Mouse (Mus musculus) G1E (cell line): ENCODE measurements around the gene Gmfb. TPM values are rescaled to one million over a fixed set of nuclear protein-coding genes. Genes with fewer than 3 reads are reported as not detected.

ENCODE experiments used
- ATAC-seq: 2 replicates; pipeline ENCODE4 v1.8.0; 2016; ENCODE audit warnings: mild to moderate bottlenecking; ENCODE audit not compliant: insufficient number of reproducible peaks, poor library complexity, low FRiP score, severe bottlenecking; ENCODE audit errors: extremely low read depth
- DNase-seq: peaks from one replicate; pipeline ENCODE4 v3.0.0; 2012; ENCODE audit warnings: low spot score
- H3K27me3 ChIP-seq: 2 replicates; pipeline ENCODE4 v1.6.1; 2012; ENCODE audit warnings: mild to moderate bottlenecking, low read length, inconsistent platforms; ENCODE audit not compliant: insufficient read depth
- H3K36me3 ChIP-seq: replicated peaks from 2 replicates; pipeline ENCODE3; 2012; ENCODE audit warnings: mild to moderate bottlenecking, inconsistent platforms
- H3K4me1 ChIP-seq: 2 replicates; pipeline ENCODE4 v1.6.1; 2012; ENCODE audit warnings: low read depth, low read length, inconsistent platforms, mixed read lengths; ENCODE audit not compliant: insufficient read depth
- H3K4me3 ChIP-seq: 2 replicates; pipeline ENCODE4 v1.5.1; 2012; ENCODE audit warnings: low read depth, mild to moderate bottlenecking, inconsistent platforms, low read length, moderate library complexity, mixed read lengths
- H3K9me3 ChIP-seq: replicated peaks from 2 replicates; pipeline ENCODE4 v1.6.1; 2012; ENCODE audit warnings: inconsistent platforms
- CTCF ChIP-seq: IDR thresholded peaks from 2 replicates; pipeline ENCODE4 v1.5.1; 2012; ENCODE audit warnings: low read depth, low read length, inconsistent platforms, mixed read lengths
- GATA1 ChIP-seq: IDR thresholded peaks from 2 replicates; pipeline ENCODE4 v1.6.1; 2012; ENCODE audit warnings: borderline replicate concordance, low read length, inconsistent platforms, mixed read lengths
- GATA2 ChIP-seq: IDR thresholded peaks from 2 replicates; pipeline ENCODE4 v1.6.1; 2012; ENCODE audit warnings: low read depth, low read length, inconsistent platforms, borderline replicate concordance
- POLR2AphosphoS5 ChIP-seq: IDR thresholded peaks from 2 replicates; pipeline ENCODE4 v1.6.1; 2012; ENCODE audit warnings: low read depth, low read length, inconsistent platforms; ENCODE audit not compliant: insufficient replicate concordance
- TAL1 ChIP-seq: conservative IDR thresholded peaks from 2 replicates; pipeline ENCODE4 v1.6.1; 2012; ENCODE audit warnings: low read depth, low read length, inconsistent platforms, mixed read lengths
- polyA plus RNA-seq: library from polyadenylated mRNA; stranded (reverse); fragments of >175 nt; gene quantifications from 2 replicates; pipeline ENCODE4 v1.2.3, GENCODE M21; 2012
- total RNA-seq, 2 experiments: library from RNA; stranded (forward) in 1 of 2; stranded (reverse) in 1 of 2; fragments of 200-1000 nt in 1 of 2; fragments of >200 nt in 1 of 2; fragmentation: Nextera tagmentation in 1 of 2; gene quantifications; 2 replicates each; pipeline ENCODE4 v1.2.3; 2014 to 2017

The Gmfb gene
- total and polyA plus RNA-seq, 3 experiments: 5.2 to 243 (median 131) TPM

DNA sequence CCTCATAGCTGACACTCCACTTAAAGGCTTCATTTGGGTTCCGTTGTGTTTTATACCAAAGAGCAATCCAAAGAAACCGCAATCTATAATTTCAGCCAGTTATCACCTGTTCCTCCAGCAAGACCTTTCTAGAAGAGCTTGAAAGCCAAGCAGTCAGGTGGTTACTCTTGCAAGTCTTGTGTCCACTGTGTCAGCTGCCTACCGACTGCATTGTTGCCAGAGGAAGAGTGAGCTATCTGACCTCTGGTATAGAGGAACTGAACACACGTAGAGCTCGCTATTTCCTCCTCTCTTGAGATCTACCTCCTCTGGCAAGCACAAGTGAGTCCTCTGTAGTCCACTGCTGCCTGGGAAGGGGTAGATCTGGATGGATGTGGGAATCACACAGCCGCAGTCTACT is 60.9 kb downstream of the Gmfb start:
- DNase-seq: no peak
- Histone ChIP-seq H3K4me1 (peaks cover 16% of the 10 kb centered on the region), H3K4me3 (peak overlapping the region; percentile 97), H3K9me3 (no peaks in the 10 kb centered on the region), H3K36me3 (peaks cover 22% of the 10 kb centered on the region), H3K27me3 (peaks cover 11% of the 10 kb centered on the region)
- TF ChIP-seq POLR2AphosphoS5 (no peak), CTCF (no peak)
- ATAC-seq: no peak

DNA sequence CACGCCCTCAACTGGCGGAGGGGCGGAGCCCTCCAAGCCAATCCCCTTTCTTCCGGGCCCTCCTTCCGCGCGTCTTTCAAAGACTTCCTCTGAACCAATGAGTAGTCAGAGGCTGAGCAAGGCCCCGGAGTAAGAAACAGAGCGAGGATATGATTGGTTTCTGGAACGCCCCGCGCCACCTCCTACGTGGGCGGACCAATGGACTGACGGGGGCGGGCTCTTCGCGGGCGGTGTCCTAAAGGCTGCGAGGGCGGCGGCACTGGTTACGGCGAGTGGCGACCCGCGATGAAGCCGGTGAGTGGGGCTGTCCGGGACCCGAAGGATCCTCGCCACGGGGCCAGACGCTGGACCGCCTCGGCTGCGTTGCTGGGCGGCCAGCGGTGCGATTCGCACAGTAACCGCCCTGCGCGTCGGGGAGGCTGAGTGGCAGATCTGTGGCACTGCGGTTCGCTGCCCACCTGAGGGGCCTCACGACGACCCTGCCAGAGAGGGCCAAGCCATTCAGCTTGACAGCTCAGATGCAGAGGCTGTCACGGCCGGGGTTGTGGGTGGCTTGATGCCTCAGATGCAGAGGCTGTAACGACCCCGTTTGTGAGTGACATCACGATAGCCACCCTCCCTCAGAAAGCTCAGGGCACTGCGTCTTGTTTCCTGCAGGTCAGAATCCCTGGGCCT is 61.5 kb downstream of the Gmfb start, which contains the start of gene Cdkn3:
Gene Cdkn3, plus strand, starts transcription at position 187 of the 675 bp plus-strand sequence.
- Histone ChIP-seq H3K4me1 (peaks cover 16% of the 10 kb centered on the region), H3K4me3 (peak within 1 kb of the TSS; percentile 97), H3K9me3 (no peaks in the 10 kb centered on the region), H3K36me3 (peaks cover 19% of the 10 kb centered on the region), H3K27me3 (peaks cover 18% of the 10 kb centered on the region)
- TF ChIP-seq POLR2AphosphoS5 (no peak), GATA1 (no peak), TAL1 (no peak)
- DNase-seq (peak; percentile 97), ATAC-seq (peak; percentile 100)

DNA sequence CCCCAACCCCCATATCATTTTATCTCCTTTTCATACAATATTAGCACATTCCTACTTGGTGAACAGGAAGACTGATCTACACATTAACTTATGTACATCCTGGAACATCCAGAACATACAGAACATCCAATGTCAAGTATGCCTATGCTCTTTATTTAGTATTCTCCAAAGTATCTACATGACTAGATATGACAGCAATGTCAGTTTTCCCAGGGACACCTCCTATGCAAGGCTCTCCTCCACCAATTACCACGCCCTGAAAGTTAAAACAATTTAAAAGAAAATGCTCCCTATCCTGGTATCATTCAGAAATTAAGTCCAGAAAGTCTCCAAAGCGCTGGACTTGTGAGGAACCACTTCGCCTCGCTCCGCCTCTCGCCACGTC is 62.1 kb downstream of the Gmfb start:
- peak overlapping the region; percentile 97; the same call in 1 of the 2 replicates for H3K4me3 ChIP-seq
- peaks cover 16% of the 10 kb centered on the region for H3K4me1 ChIP-seq
- ATAC-seq (no peak), DNase-seq (no peak)
- H3K27me3 ChIP-seq: peaks cover 20% of the 10 kb centered on the region
- peaks cover 16% of the 10 kb centered on the region for H3K36me3 ChIP-seq
- TF ChIP-seq GATA2 (no peak), POLR2AphosphoS5 (no peak), TAL1 (no peak), GATA1 (no peak), CTCF (no peak)
- H3K9me3 ChIP-seq: no peaks in the 10 kb centered on the region

Other genes with a start within 250 kb of the Gmfb start
- gene Cdkn3, start 61.7 kb downstream of the Gmfb start, total RNA-seq (2014; fragmentation: Nextera tagmentation): 11.2 and 21.7 TPM in 2 replicates
- 20.0 and 25.3 TPM in 2 replicates for gene Cdkn3, start 61.7 kb downstream of the Gmfb start, total RNA-seq (2017)
- 1.4 TPM in 2 replicates for gene Cdkn3, start 61.7 kb downstream of the Gmfb start, polyA plus RNA-seq
- gene Cnih1, start 33.8 kb downstream of the Gmfb start, total RNA-seq (2014; fragmentation: Nextera tagmentation): 51.9 and 61.7 TPM in 2 replicates
- 55.0 and 62.0 TPM in 2 replicates for gene Cnih1, start 33.8 kb downstream of the Gmfb start, total RNA-seq (2017)
- gene Cnih1, start 33.8 kb downstream of the Gmfb start, polyA plus RNA-seq: 177 and 216 TPM in 2 replicates
- gene Cgrrf1, start 9.9 kb upstream of the Gmfb start, total RNA-seq (2014; fragmentation: Nextera tagmentation): 30.0 and 30.8 TPM in 2 replicates
- 36.0 and 46.4 TPM in 2 replicates for gene Cgrrf1, start 9.9 kb upstream of the Gmfb start, total RNA-seq (2017)
- 9.0 and 10.9 TPM in 2 replicates for gene Cgrrf1, start 9.9 kb upstream of the Gmfb start, polyA plus RNA-seq
- not detected in 2 replicates for gene Samd4, start 60.6 kb upstream of the Gmfb start, total RNA-seq (2014; fragmentation: Nextera tagmentation)
- gene Samd4, start 60.6 kb upstream of the Gmfb start, total RNA-seq (2017): under 0.01 and 0.22 TPM in 2 replicates
- gene Samd4, start 60.6 kb upstream of the Gmfb start, polyA plus RNA-seq: not detected in 2 replicates